Mouse (Mus musculus): ENCODE results near the gene Pagr1b.

Gene Pagr1b

GRCm38 (mm10) chr7:127016481-127016485 is at the start of gene Pagr1b:
Gene Pagr1b, minus strand, starts transcription at chr7:127016484.
- no peak for DNase-seq

- no peak for DNase-seq
Observed at GRCm38 (mm10) chr7:127065538-127065937, 49.3 kb upstream of the Pagr1b start.

- DNase-seq, result no peak
Observed at GRCm38 (mm10) chr7:127055026-127055585, 38.8 kb upstream of the Pagr1b start.

GRCm38 (mm10) chr7:127041851-127042672 is 25.8 kb upstream of the Pagr1b start, which contains the start of gene Kif22:
Gene Kif22, minus strand, starts transcription at chr7:127042471.
- peak; percentile 93 for DNase-seq

- no peak for DNase-seq
Observed at GRCm38 (mm10) chr7:127031244-127031643, 15.0 kb upstream of the Pagr1b start.

GRCm38 (mm10) chr7:127030172-127030571 is 13.9 kb upstream of the Pagr1b start:
- DNase-seq, result no peak

- DNase-seq, result no peak
Observed at GRCm38 (mm10) chr7:127027885-127028284, 11.6 kb upstream of the Pagr1b start.

GRCm38 (mm10) chr7:127026984-127027726 is 10.9 kb upstream of the Pagr1b start, which contains the start of gene Maz:
Gene Maz, minus strand, starts transcription at chr7:127027037.
- peak; percentile 100 for DNase-seq

GRCm38 (mm10) chr7:127026616-127026983 is 10.3 kb upstream of the Pagr1b start:
- DNase-seq, result no peak

GRCm38 (mm10) chr7:127026161-127026600 is 9.9 kb upstream of the Pagr1b start:
- peak; percentile 90 for DNase-seq

GRCm38 (mm10) chr7:127025556-127026160 is 9.4 kb upstream of the Pagr1b start:
- no peak for DNase-seq

- peak; percentile 89 for DNase-seq
Observed at GRCm38 (mm10) chr7:127024755-127025555, 8.7 kb upstream of the Pagr1b start.

- peak; percentile 10 for DNase-seq
Observed at GRCm38 (mm10) chr7:127023896-127024690, 7.8 kb upstream of the Pagr1b start.

- peak; percentile 16 for DNase-seq
Observed at GRCm38 (mm10) chr7:127023272-127023691, 7.0 kb upstream of the Pagr1b start.

- DNase-seq, result no peak
Observed at GRCm38 (mm10) chr7:127022528-127023271, 6.4 kb upstream of the Pagr1b start.

GRCm38 (mm10) chr7:127021563-127022527 is 5.6 kb upstream of the Pagr1b start:
- DNase-seq, result no peak

- DNase-seq, result peak; percentile 81
Observed at GRCm38 (mm10) chr7:127020901-127021562, 4.7 kb upstream of the Pagr1b start, which contains the start of the genes Gm42742 and Prrt2. Gene Gm42742, minus strand, starts transcription at chr7:127021097. Gene Prrt2, minus strand, starts transcription at chr7:127021211.

GRCm38 (mm10) chr7:127020491-127020890 is 4.2 kb upstream of the Pagr1b start:
- DNase-seq, result no peak

GRCm38 (mm10) chr7:127020031-127020430 is 3.7 kb upstream of the Pagr1b start:
- no peak for DNase-seq

Measured in retina, postnatal 1 day (tissue).